24 mouse cellular contexts compared by ENCODE assay signal in the genomic region with DNA sequence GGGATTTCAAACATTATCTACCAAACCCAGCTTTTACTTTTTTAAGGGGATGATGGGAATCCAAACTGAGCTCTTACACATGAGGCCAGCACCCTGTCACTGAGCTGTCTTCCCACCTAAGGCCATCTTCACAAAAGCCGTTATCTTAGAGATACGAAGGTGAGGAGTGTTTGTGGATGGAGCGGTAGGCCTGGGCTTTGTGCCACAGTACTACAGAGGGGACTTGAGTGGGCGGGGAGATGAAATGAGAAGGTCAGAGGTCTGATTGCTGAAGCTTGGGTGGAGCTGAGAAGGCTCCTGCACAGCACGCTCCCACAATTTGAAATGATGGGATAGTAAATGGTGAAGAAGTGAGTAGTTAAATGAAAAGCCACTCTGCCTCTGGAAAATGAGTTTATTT.
"Had no signal": no experiment of that assay in that cellular context is flagged by ENCODE, and none has a peak within 500 bp of the region (broad histone marks: within the 10 kb centered on the region; RNA-seq: fewer than 3 reads in every experiment).

No protein-coding gene starts in this region.

- H3K9me3 ChIP-seq: heart, embryonic 13.5 days; heart, embryonic 15.5 days; hindbrain, embryonic 13.5 days; hindbrain, embryonic 15.5 days; kidney, embryonic 15.5 days; limb, embryonic 13.5 days; limb, embryonic 15.5 days; liver, embryonic 12.5 days had no signal

- DNase-seq: gastrocnemius, adult 2 months; gastrocnemius, postnatal 10 days; gastrocnemius, postnatal 25 days; kidney, adult 11 months; kidney, adult 2 months; kidney, adult 9 months; kidney, postnatal 14 days; kidney, postnatal 36 days; layer of hippocampus, adult 9-11 months; layer of hippocampus, postnatal 36 days; left cerebral cortex, postnatal 4 days had no signal

- H3K4me2 ChIP-seq: heart, embryonic 13.5 days; heart, embryonic 15.5 days; hindbrain, embryonic 13.5 days; hindbrain, embryonic 15.5 days; kidney, embryonic 15.5 days; limb, embryonic 13.5 days; limb, embryonic 15.5 days; liver, embryonic 12.5 days had no signal

- H3K4me3 ChIP-seq: gastrocnemius, adult 2 months; heart, embryonic 13.5 days; heart, embryonic 15.5 days; hindbrain, embryonic 13.5 days; hindbrain, embryonic 15.5 days; kidney, embryonic 15.5 days; limb, embryonic 13.5 days; limb, embryonic 15.5 days; liver, embryonic 12.5 days had no signal

- ATAC-seq: forebrain, embryonic 16.5 days; hindbrain, postnatal 0 days; intestine, embryonic 16.5 days; liver, embryonic 12.5 days had no signal

- H3K9ac ChIP-seq: heart, embryonic 13.5 days; heart, embryonic 15.5 days; hindbrain, embryonic 13.5 days; hindbrain, embryonic 15.5 days; kidney, embryonic 15.5 days; limb, embryonic 13.5 days; limb, embryonic 15.5 days; liver, embryonic 12.5 days; liver, embryonic 14.5 days had no signal

- H3K36me3 ChIP-seq: heart, embryonic 13.5 days; heart, embryonic 15.5 days; hindbrain, embryonic 13.5 days; hindbrain, embryonic 15.5 days; kidney, embryonic 15.5 days; limb, embryonic 13.5 days; limb, embryonic 15.5 days; liver, embryonic 12.5 days had no signal

- H3K4me1 ChIP-seq: hindbrain, embryonic 13.5 days; hindbrain, embryonic 15.5 days; kidney, embryonic 15.5 days; limb, embryonic 13.5 days; limb, embryonic 15.5 days; liver, embryonic 12.5 days had no signal

- H3K27me3 ChIP-seq: heart, embryonic 15.5 days; hindbrain, embryonic 13.5 days; hindbrain, embryonic 15.5 days; kidney, embryonic 15.5 days; limb, embryonic 13.5 days; limb, embryonic 15.5 days; liver, embryonic 12.5 days had no signal

- H3K27ac ChIP-seq: gastrocnemius, adult 2 months; heart, embryonic 13.5 days; heart, embryonic 15.5 days; hindbrain, embryonic 13.5 days; hindbrain, embryonic 15.5 days; hindbrain, postnatal 0 days; kidney, embryonic 15.5 days; kidney, postnatal 0 days; limb, embryonic 13.5 days; limb, embryonic 15.5 days; liver, embryonic 12.5 days; liver, embryonic 14.5 days had no signal
